Mouse (Mus musculus) left cerebral cortex, postnatal 14 days (tissue): Measurements from ENCODE around the gene Syt15. TPM values are rescaled to one million over a fixed set of nuclear protein-coding genes. Genes with fewer than 3 reads are reported as not detected.
"Not testable (repeated sequence)": the region's sequence is repeated elsewhere in the genome, so short reads cannot be mapped to it uniquely, and the experiment has no call there.

Source experiments
- DNase-seq, 2 experiments: peaks; one replicate each; pipeline ENCODE4 v3.0.0; 2021 to 2022; ENCODE audit warnings: low spot score in 2 of 2, mixed read lengths in 1 of 2
- intact Hi-C: fragments of 180-260 bp; cut with DNase I; formaldehyde crosslinking; loops from one replicate; pipeline ENCODE4 v1.15.1; 2025
- total RNA-seq, 2 experiments: library from RNA; stranded (reverse); gene quantifications; 2 replicates each; pipeline ENCODE4 v1.2.3; 2021

Syt15 gene
- total RNA-seq, 2 experiments from 2014 or later, result 0.83 to 1.4 TPM

- no peak for DNase-seq
- intact Hi-C loops, result no loop called here
Measured at GRCm38 (mm10) chr14:34223362-34223898, 4.0 kb downstream of the Syt15 start.

- DNase-seq, result no peak
Measured at GRCm38 (mm10) chr14:34225986-34226385, 6.6 kb downstream of the Syt15 start.

GRCm38 (mm10) chr14:34226566-34226965 is 7.2 kb downstream of the Syt15 start:
- peak; percentile 12 to 30 for DNase-seq
- intact Hi-C loops, result no loop called here

More at GRCm38 (mm10) chr14:34225986-34226385, 6.6 kb downstream of the Syt15 start:
- intact Hi-C loops, result no loop called here

- DNase-seq, result no peak
- intact Hi-C loops, result no loop called here
Measured at GRCm38 (mm10) chr14:34227981-34228380, 8.6 kb downstream of the Syt15 start.

- intact Hi-C loops, result no loop called here
- DNase-seq, result no peak
Measured at GRCm38 (mm10) chr14:34228830-34229506, 9.6 kb downstream of the Syt15 start.

GRCm38 (mm10) chr14:34232340-34232739 is 12.9 kb downstream of the Syt15 start:
- no peak for DNase-seq
- intact Hi-C loops, result loop anchor here (10.0 kb wide), 1 partner anchor 148 kb away; the partner anchor contains the start of gene Anxa8

GRCm38 (mm10) chr14:34232866-34233680 is 13.7 kb downstream of the Syt15 start:
- intact Hi-C loops, result loop anchor here (10.0 kb wide), 1 partner anchor 148 kb away; the partner anchor contains the start of gene Anxa8
- no peak for DNase-seq

GRCm38 (mm10) chr14:34233846-34234245 is 14.5 kb downstream of the Syt15 start:
- intact Hi-C loops, result loop anchor here (10.0 kb wide), 1 partner anchor 149 kb away; the partner anchor contains the start of gene Anxa8

GRCm38 (mm10) chr14:34234630-34235380 is 15.4 kb downstream of the Syt15 start:
- intact Hi-C loops, result loop anchor here (10.0 kb wide), 1 partner anchor 150 kb away; the partner anchor contains the start of gene Anxa8
- DNase-seq, result peak; percentile 41 to 47

More at GRCm38 (mm10) chr14:34233846-34234245, 14.5 kb downstream of the Syt15 start:
- DNase-seq, result no peak

GRCm38 (mm10) chr14:34240263-34240662 is 20.9 kb downstream of the Syt15 start:
- intact Hi-C loops, result no loop called here
- no peak for DNase-seq

GRCm38 (mm10) chr14:34240676-34241075 is 21.3 kb downstream of the Syt15 start:
- DNase-seq, result no peak
- intact Hi-C loops, result no loop called here

GRCm38 (mm10) chr14:34252470-34253145 is 33.2 kb downstream of the Syt15 start:
- no peak for DNase-seq
- intact Hi-C loops, result no loop called here

GRCm38 (mm10) chr14:34253261-34253660 is 33.9 kb downstream of the Syt15 start:
- no peak for DNase-seq
- intact Hi-C loops, result no loop called here

GRCm38 (mm10) chr14:34258525-34258924 is 39.1 kb downstream of the Syt15 start:
- DNase-seq, intact Hi-C loops: not testable (repeated sequence)

GRCm38 (mm10) chr14:34268046-34268445 is 48.7 kb downstream of the Syt15 start:
- no peak for DNase-seq
- intact Hi-C loops, result no loop called here

- intact Hi-C loops, result loop anchor here (2.0 to 10.0 kb wide), 2 partner anchors 90 to 302 kb away; no protein-coding TSS in a partner anchor
- peak in 1 of 2 experiments; percentile 6 for DNase-seq
Measured at GRCm38 (mm10) chr14:34273280-34273679, 53.9 kb downstream of the Syt15 start.

GRCm38 (mm10) chr14:34274141-34274540 is 54.7 kb downstream of the Syt15 start:
- intact Hi-C loops, result loop anchor here (10.0 kb wide), 1 partner anchor 301 kb away; no protein-coding TSS in a partner anchor

GRCm38 (mm10) chr14:34275225-34275624 is 55.8 kb downstream of the Syt15 start:
- no peak for DNase-seq
- intact Hi-C loops, result loop anchor here (10.0 kb wide), 1 partner anchor 300 kb away; no protein-coding TSS in a partner anchor

More at GRCm38 (mm10) chr14:34274141-34274540, 54.7 kb downstream of the Syt15 start:
- DNase-seq, result no peak
